Mouse (Mus musculus): ENCODE data around the gene Scrt2.

Gene Scrt2

GRCm38 (mm10) chr2:152143279-152144157, 62.2 kb downstream of the Scrt2 start, which contains the start of gene Tcf15:
Tcf15 (plus strand) TSS chr2:152143561.
- no peak for DNase-seq (ENCODE audit: low read depth)

- no peak for DNase-seq (ENCODE audit: low read depth)
These were observed 62.8 kb downstream of the Scrt2 start for GRCm38 (mm10) chr2:152144158-152144450.

GRCm38 (mm10) chr2:152144501-152144900, 63.2 kb downstream of the Scrt2 start:
- DNase-seq (ENCODE audit: low read depth) = no peak

Measured in 416B (cell line).